Mouse (Mus musculus) megakaryocyte progenitor cell, adult 5-6 weeks (primary cell): ENCODE data around the gene Nsmce4a. TPM values are rescaled to one million over a fixed set of nuclear protein-coding genes. Genes with fewer than 3 reads are reported as not detected.
"Not testable (repeated sequence)": the region's sequence is repeated elsewhere in the genome, so short reads cannot be mapped to it uniquely, and the experiment has no call there.

Experiments
- ATAC-seq: replicated peaks from 2 replicates; pipeline ENCODE4 v1.8.0; 2016; ENCODE audit warnings: mild to moderate bottlenecking, moderate TSS enrichment, inconsistent platforms; ENCODE audit not compliant: poor library complexity
- total RNA-seq, 2 experiments: library from RNA; stranded (forward) in 1 of 2; stranded (reverse) in 1 of 2; fragments of 157-497, 149-512 nt in 1 of 2; fragments of 200-1000 nt in 1 of 2; gene quantifications; 2 replicates each; pipeline versions ENCODE4 v1.2.3 to v1.2.4; 2015 to 2017

The Nsmce4a gene
- total RNA-seq, 2 experiments from 2014 or later = 150 to 225 TPM

DNA sequence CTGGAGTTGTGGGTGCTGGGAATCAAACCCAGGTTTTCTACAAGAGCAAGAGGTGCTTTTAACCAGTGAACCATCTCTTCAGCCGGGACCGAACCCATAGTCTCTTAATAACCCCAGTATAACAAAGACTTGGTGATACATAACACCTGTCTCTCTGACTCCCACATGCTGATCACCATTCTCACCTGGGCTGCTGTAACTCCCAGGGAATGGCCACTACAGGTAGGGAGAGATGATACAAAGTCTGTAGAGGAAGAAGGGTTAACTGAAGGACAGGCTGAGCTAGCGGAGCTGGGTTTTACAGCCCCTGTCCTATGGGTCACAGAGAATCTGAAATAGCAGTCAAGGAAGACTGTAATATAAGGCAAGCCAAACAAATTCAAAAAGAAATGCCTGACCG is 29.7 kb downstream of the Nsmce4a start:
- ATAC-seq = no peak

DNA sequence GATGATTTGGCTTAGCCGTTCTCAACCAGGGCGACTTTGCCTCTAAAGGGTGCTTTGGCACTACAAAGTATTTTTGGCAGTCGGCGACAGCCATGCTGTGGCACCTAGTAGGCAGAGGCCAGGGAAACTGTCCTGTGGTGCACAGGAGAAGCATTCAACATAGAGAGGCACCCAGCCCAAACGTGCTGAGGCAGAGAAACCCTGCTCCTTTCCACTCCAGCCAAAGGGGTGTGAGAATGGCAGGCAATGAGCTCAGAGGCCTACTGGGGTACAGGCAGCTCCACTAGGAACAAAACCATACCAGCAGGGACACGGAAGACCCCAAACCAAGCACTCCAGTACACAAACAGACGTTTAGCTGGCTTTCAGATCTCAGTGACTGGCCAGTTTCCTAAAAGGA is 32.7 kb downstream of the Nsmce4a start:
- ATAC-seq = no peak

GRCm38 (mm10) chr7:130537068-130537467 is 35.9 kb downstream of the Nsmce4a start:
- no peak for ATAC-seq

GRCm38 (mm10) chr7:130535174-130535573 is 37.7 kb downstream of the Nsmce4a start:
- no peak for ATAC-seq

DNA sequence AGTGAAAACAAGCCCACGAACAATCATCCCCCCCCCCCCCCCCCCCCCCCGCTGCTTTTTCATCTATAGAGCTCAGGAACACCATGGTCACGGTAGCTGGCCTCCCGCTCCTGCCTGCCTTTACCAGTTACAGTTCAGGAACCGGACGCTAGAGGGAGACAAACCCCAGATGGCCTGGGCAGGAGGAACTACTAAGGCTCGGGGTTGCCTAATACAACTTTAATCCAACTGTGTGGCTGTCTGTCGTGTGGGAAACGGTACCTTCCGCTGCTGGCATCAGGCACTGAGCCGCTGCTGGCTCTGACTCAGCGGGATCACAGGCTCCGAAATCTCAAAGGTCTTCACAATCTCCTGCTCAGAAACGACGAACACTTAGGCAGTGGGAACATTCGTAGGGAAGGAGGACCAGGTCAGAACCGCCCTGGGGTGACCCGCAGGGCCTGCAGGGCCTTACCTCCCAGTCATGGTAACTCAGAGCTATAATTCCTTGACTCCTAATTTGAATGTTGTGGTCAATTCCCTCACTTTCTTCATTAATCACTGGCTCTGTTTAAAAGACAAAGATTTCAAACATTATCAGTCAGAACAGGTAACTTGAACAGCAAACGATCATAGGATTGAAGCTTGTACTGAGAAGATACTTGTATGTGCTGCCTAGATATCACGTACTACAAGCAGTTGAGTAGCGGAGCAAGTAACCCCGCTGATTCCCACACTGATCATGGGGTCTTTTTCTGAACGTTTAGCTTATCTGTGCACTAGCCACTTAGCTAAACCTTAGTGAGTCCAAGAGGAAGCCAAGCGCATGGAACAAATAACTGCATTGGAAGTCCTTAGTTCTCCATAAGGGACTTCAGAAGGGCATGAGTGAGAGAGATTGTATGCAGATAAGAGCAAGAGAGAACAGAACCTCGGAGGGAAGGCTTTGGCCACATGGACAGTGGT is 39.3 kb downstream of the Nsmce4a start:
- ATAC-seq = peak; percentile 99

DNA sequence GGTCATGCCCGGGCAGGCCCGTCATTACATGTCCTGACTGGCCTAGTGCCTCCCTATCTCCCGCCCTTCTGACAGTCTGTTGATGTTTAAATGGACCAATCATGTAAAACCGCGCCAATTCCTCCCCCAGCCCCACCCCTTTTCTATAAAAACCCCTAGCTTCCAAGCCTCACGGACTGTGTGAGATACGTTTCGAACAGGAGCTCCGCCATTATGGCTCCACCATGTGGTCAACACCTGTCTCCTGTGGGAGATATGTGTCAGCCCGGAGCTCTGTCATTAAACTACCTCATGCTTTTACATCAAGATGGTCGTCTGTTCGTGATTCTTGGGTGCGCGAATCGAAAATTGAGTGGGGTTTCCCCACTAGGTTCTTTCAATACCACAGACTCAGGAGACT is 41.8 kb downstream of the Nsmce4a start:
- ATAC-seq = not testable (repeated sequence)

GRCm38 (mm10) chr7:130527306-130527705 is 45.6 kb downstream of the Nsmce4a start:
- ATAC-seq = no peak

GRCm38 (mm10) chr7:130523451-130523850 is 49.5 kb downstream of the Nsmce4a start:
- ATAC-seq = no peak

- peak; percentile 49 for ATAC-seq
These were observed 52.0 kb downstream of the Nsmce4a start for GRCm38 (mm10) chr7:130520812-130521422.

DNA sequence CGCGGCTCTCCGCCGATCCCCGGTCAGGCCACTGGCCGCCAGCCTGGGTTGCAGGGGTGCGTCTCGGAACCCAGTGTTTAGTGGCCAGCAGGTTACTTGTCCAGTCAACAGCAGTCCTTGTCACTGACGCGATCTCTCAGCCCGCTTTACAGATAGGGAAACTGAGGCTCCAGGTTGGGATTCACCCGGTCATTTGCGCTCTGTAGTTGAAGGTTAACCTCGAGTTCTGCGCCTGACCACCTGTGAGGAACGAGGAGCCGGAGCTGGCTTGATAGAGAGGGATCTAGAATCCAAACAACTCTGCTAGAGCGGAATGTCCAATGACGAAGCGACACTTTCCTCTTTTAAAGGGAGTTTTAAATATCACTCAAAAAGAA is 52.9 kb downstream of the Nsmce4a start, which contains the start of gene Ate1:
Gene Ate1, minus strand, starts transcription at position 321 of the 377 bp plus-strand sequence.
- ATAC-seq = no peak

GRCm38 (mm10) chr7:130519096-130520048 is 53.5 kb downstream of the Nsmce4a start:
- peak; percentile 90 for ATAC-seq

DNA sequence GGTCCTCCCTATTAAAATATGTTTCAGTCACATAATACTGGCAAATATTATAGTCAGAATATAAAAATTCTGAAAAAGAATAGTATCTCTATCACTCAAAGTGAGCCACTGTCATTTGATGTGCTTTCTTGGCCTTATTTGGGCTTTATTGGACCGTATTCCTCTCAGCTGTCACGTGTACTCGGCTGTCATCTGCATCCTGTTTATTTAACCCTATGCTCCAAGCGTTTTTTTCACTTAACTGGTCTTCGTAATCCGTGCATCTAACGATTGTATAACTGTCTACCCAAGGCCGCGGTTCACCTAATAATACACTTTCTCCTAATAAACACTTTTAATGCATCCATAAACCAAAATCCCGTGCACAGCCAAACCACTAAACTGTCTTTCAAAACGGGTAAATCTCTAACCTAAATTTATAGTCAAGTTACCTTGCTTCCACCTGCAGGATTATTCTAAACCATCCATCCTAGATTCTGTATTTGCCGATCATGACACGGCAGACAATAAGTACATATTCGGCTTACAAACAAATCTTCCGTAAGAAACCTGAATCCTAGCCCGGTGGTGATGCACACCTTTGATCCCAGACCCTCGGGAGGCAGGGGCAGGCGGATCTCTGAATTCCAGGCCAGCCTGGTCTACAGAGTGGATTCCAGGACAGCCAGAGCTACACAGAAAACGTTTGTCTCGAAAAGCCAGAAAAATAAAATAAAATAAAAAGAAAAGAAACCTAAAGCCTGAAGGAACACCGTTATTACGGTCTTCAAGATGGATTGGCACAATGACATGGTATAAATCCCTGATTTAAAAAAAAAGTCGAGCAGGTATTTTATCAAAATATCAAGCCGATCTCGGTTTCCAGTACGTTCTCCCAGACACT is 54.5 kb downstream of the Nsmce4a start:
- ATAC-seq = no peak

DNA sequence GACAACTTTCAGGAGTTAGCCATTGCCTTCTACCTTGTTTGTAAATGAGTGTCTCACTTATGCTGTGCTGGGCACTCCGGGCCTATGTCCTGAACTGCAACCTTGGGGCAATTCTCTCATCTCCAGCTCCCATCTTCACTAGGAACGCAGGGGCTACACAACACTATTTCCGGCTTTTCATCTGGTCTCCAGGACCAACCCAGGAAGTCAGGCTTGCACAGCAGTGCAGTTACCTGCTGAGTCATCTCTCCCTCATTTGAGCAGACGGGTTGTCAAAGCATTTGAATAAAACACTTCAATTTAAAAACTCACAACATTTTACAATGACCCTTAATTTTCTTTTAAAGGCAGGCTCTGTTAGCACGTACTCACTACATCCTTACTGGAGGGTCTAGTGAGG is 62.7 kb downstream of the Nsmce4a start:
- peak; percentile 55 for ATAC-seq

DNA sequence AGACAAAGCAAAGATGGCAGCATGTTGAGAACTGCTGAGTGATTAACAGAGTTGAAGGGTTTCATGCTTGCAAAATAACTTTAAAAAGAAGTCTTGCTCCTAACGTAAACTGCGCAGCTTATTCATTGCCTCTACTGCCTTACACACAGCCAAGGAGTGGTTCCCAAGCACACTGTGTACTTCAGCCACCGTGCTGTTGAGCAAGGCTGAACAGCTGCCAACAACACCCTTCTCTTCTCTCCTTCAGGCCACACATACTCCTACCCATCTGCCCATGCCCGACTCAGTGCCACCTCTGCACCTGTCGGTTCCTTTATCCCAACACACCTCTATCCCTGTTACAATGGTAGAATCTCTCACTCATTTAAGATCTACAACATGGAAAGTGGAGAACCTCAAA is 69.9 kb downstream of the Nsmce4a start:
- ATAC-seq = no peak

GRCm38 (mm10) chr7:130501499-130501898 is 71.4 kb downstream of the Nsmce4a start:
- ATAC-seq = peak; percentile 58

- no peak for ATAC-seq
These were observed 79.6 kb downstream of the Nsmce4a start for GRCm38 (mm10) chr7:130493346-130493745.

GRCm38 (mm10) chr7:130492026-130492425 is 80.9 kb downstream of the Nsmce4a start:
- no peak for ATAC-seq
